Mouse (Mus musculus) midbrain, postnatal 0 days (tissue): ENCODE measurements around the gene Prkci. TPM values are rescaled to one million over a fixed set of nuclear protein-coding genes. Genes with fewer than 3 reads are reported as not detected.

Experiments used
- ATAC-seq: fragments of 200-750 bp; cut with Nextera tagmentation; 2 replicates; pipeline ENCODE4 v1.8.0; 2017; ENCODE audit warnings: moderate number of reproducible peaks, mild to moderate bottlenecking, moderate TSS enrichment, moderate library complexity; ENCODE audit not compliant: low FRiP score
- DNase-seq: peaks from one replicate; pipeline ENCODE4 v3.0.0-alpha.2; 2015; ENCODE audit warnings: low spot score
- H3K27ac ChIP-seq: fragments of 300-500 bp; sonication (generic); 2 replicates; pipeline ENCODE4 v1.5.1; 2014; ENCODE audit warnings: low read depth, mild to moderate bottlenecking, low read length, mixed read lengths
- H3K27me3 ChIP-seq: fragments of 300-500 bp; sonication (generic); 2 replicates; pipeline ENCODE4 v1.6.1; 2014; ENCODE audit warnings: low read length, control low read depth, mixed read lengths; ENCODE audit not compliant: insufficient read depth
- H3K36me3 ChIP-seq: fragments of 300-500 bp; sonication (generic); 2 replicates; pipeline ENCODE4 v1.6.1; 2014; ENCODE audit warnings: low read length, control low read depth, mixed read lengths; ENCODE audit not compliant: insufficient read depth
- H3K4me1 ChIP-seq: fragments of 300-500 bp; sonication (generic); 2 replicates; pipeline ENCODE4 v1.6.1; 2014; ENCODE audit warnings: mild to moderate bottlenecking, control low read depth, antibody characterized with exemption, low read length, mixed read lengths; ENCODE audit not compliant: insufficient read depth
- H3K4me2 ChIP-seq: fragments of 300-500 bp; sonication (generic); 2 replicates; pipeline ENCODE4 v1.6.1; 2014; ENCODE audit warnings: low read depth, mild to moderate bottlenecking, low read length, mixed read lengths; ENCODE audit not compliant: poor library complexity, severe bottlenecking
- H3K4me3 ChIP-seq: fragments of 300-500 bp; sonication (generic); 2 replicates; pipeline ENCODE4 v1.5.1; 2014; ENCODE audit warnings: low read depth, mild to moderate bottlenecking, low read length, moderate library complexity
- H3K9ac ChIP-seq: fragments of 300-500 bp; sonication (generic); replicated peaks from 2 replicates; pipeline ENCODE4 v1.6.1; 2014; ENCODE audit warnings: mild to moderate bottlenecking, low read length, moderate library complexity, mixed read lengths; ENCODE audit not compliant: poor library complexity, severe bottlenecking
- H3K9me3 ChIP-seq: fragments of 300-500 bp; sonication (generic); 2 replicates; pipeline ENCODE4 v1.6.1; 2016; ENCODE audit warnings: low read length, control low read depth
- CTCF ChIP-seq: IDR thresholded peaks from 2 replicates; pipeline ENCODE4 v1.5.1; 2016; ENCODE audit warnings: antibody characterized with exemption, mild to moderate bottlenecking
- WGBS: fragments of 180-500 bp; shearing (Covaris S2); extraction: QIAGEN DNeasy Blood & Tissue Kit; methylation state at CpG from one replicate; pipeline ENCODE4 v1.1.7; 2014; 5-methylcytosine and 5-hydroxymethylcytosine counted together
- polyA plus RNA-seq: library from polyadenylated mRNA; unstranded; fragments of >200 nt; fragmentation: Nextera tagmentation; extraction: Ambion mirVana; gene quantifications from 2 replicates; pipeline ENCODE4 v1.2.1, GENCODE M21; 2015
- total RNA-seq: library from RNA; depleted of rRNA; stranded (reverse); fragments of >200 nt; gene quantifications from 2 replicates; pipeline ENCODE4 v1.2.3, GENCODE M21; 2014

Gene Prkci
- total and polyA plus RNA-seq, 2 experiments from 2014 or later = 19.6 to 56.7 TPM

- DNase-seq (no peak), ATAC-seq (no peak)
- no peak overlapping the region for H3K9ac ChIP-seq
- no peak overlapping the region for H3K27ac ChIP-seq
- no peaks in the 10 kb centered on the region for H3K27me3 ChIP-seq
- WGBS = 91% methylated on average over 9 of the region's 9 CpGs
- no peak overlapping the region for H3K4me2 ChIP-seq
- no peaks in the 10 kb centered on the region for H3K9me3 ChIP-seq
- no peak for TF ChIP-seq CTCF
- no peak overlapping the region for H3K4me3 ChIP-seq
- no peaks in the 10 kb centered on the region for H3K4me1 ChIP-seq
- H3K36me3 ChIP-seq = no peaks in the 10 kb centered on the region
These were observed 7.9 kb upstream of the Prkci start for GRCm38 (mm10) chr3:30987396-30988318.

GRCm38 (mm10) chr3:30992161-30992560 lies 3.4 kb upstream of the Prkci start:
- Histone ChIP-seq H3K27me3 (no peaks in the 10 kb centered on the region), H3K36me3 (no peaks in the 10 kb centered on the region), H3K27ac (no peak overlapping the region), H3K4me1 (peaks cover 3% of the 10 kb centered on the region; the same call in 1 of the 2 replicates), H3K4me3 (no peak overlapping the region), H3K9me3 (no peaks in the 10 kb centered on the region), H3K9ac (no peak overlapping the region), H3K4me2 (no peak overlapping the region)
- 82% methylated on average over 7 of the region's 7 CpGs for WGBS
- no peak for TF ChIP-seq CTCF
- ATAC-seq (no peak), DNase-seq (no peak)

DNA sequence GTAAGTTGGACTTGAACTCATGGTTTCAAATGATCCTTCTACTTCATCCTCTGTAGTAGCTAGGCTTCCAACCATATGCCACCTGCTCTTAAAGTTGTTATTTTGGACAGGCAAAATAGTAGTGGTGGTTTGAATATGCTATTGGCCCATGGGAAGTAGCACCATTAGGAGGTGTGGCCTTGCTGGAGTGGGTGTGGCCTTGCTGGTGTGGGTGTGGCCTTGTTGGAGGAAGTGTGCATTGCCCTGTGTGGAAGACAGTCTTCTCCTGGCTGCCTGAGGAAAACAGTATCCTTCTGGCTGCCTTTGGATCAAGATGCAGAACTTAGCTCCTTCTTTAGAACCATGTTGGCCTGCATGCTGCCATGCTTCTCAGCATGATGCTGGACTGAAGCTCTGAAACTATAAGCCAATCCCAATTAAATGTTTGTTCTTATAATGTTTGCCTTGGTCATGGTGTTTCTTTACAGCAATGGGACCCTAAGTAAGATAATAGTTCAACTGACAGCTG lies 2.4 kb upstream of the Prkci start:
- no peak for TF ChIP-seq CTCF
- Histone ChIP-seq H3K4me2 (no peak overlapping the region), H3K9ac (no peak overlapping the region), H3K9me3 (no peaks in the 10 kb centered on the region), H3K36me3 (no peaks in the 10 kb centered on the region), H3K4me3 (no peak overlapping the region), H3K27me3 (no peaks in the 10 kb centered on the region), H3K4me1 (peaks cover 3% of the 10 kb centered on the region; the same call in 1 of the 2 replicates), H3K27ac (no peak overlapping the region)
- no peak for ATAC-seq
- no peak for DNase-seq

- Histone ChIP-seq H3K4me3 (peak overlapping the region; percentile 90), H3K27me3 (no peaks in the 10 kb centered on the region), H3K27ac (peak overlapping the region; percentile 58), H3K9me3 (no peaks in the 10 kb centered on the region), H3K36me3 (no peaks in the 10 kb centered on the region), H3K9ac (no peak overlapping the region), H3K4me1 (peaks cover 3% of the 10 kb centered on the region; the same call in 1 of the 2 replicates), H3K4me2 (peak overlapping the region; percentile 56)
- TF ChIP-seq CTCF = no peak
- WGBS = 20% methylated on average over 6 of the region's 6 CpGs
- DNase-seq (no peak), ATAC-seq (no peak)
These were observed 688 bp upstream of the Prkci start for GRCm38 (mm10) chr3:30994859-30995258.

GRCm38 (mm10) chr3:30995899-30996687 lies 546 bp downstream of the Prkci start:
- Histone ChIP-seq H3K36me3 (no peaks in the 10 kb centered on the region), H3K9me3 (no peaks in the 10 kb centered on the region), H3K27ac (peak overlapping the region; percentile 58), H3K4me2 (peak overlapping the region; percentile 56), H3K4me3 (peak overlapping the region; percentile 90), H3K9ac (peak overlapping the region; percentile 74), H3K4me1 (peaks cover 3% of the 10 kb centered on the region; the same call in 1 of the 2 replicates), H3K27me3 (no peaks in the 10 kb centered on the region)
- TF ChIP-seq CTCF = no peak
- ATAC-seq (peak; percentile 73), DNase-seq (peak; percentile 44)
- under 1% methylated on average over 49 of the region's 49 CpGs for WGBS
